Mouse (Mus musculus): Measurements from ENCODE around the gene Hbp1.

DNA sequence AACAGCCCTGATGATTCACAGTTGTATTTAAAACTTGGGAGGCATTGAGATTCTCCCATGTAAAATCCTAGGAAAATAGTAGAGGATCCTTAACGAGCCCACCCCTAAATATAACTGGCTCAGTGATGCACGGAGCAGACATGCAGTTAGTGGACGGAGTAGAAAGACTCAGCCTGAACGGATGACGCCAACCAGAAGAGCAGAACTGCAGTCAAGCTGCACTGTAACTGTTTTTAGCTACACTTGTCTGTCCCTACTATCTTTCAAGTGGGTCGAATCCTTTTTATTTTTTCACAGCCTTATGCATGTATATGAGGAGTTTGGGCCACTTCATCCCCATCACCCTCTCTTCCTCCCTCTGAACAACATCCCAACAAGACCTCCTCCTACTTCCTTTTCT is 35.4 kb upstream of the Hbp1 start:
- TF ChIP-seq POLR2A (IDR thresholded peaks at IDR 0.05; ENCODE audit: low read depth, low read length) (no peak), CTCF (IDR thresholded peaks at IDR 0.05; ENCODE audit: extremely low read depth, insufficient read length, insufficient replicate concordance, low read depth, low read length) (no peak)
